Mouse (Mus musculus): ENCODE results near the gene Cryba4.

Cryba4 gene

GRCm38 (mm10) chr5:112252400-112252799 lies at the start of gene Cryba4:
Gene Cryba4 (minus strand): TSS chr5:112252518.
- DNase-seq (ENCODE audit: low spot score in 2 of 2), result no peak

GRCm38 (mm10) chr5:112301694-112302093 lies 49.4 kb upstream of the Cryba4 start:
- no peak for DNase-seq (ENCODE audit: low spot score in 2 of 2)

GRCm38 (mm10) chr5:112300721-112301308 lies 48.5 kb upstream of the Cryba4 start:
- DNase-seq (ENCODE audit: low spot score in 2 of 2), result no peak

- DNase-seq (ENCODE audit: low spot score in 2 of 2), result no peak
Observed at GRCm38 (mm10) chr5:112300112-112300511, 47.8 kb upstream of the Cryba4 start.

GRCm38 (mm10) chr5:112299399-112299798 lies 47.1 kb upstream of the Cryba4 start:
- DNase-seq (ENCODE audit: low spot score in 2 of 2), result no peak

- DNase-seq (ENCODE audit: low spot score in 2 of 2), result no peak
Observed at GRCm38 (mm10) chr5:112298226-112298988, 46.1 kb upstream of the Cryba4 start.

- no peak for DNase-seq (ENCODE audit: low spot score in 2 of 2)
Observed at GRCm38 (mm10) chr5:112297257-112297656, 44.9 kb upstream of the Cryba4 start.

GRCm38 (mm10) chr5:112296404-112297181 lies 44.3 kb upstream of the Cryba4 start:
- DNase-seq (ENCODE audit: low spot score in 2 of 2), result no peak

- no peak for DNase-seq (ENCODE audit: low spot score in 2 of 2)
Observed at GRCm38 (mm10) chr5:112295564-112295963, 43.2 kb upstream of the Cryba4 start.

- no peak for DNase-seq (ENCODE audit: low spot score in 2 of 2)
Observed at GRCm38 (mm10) chr5:112295162-112295561, 42.8 kb upstream of the Cryba4 start.

- DNase-seq (ENCODE audit: low spot score in 2 of 2), result no peak
Observed at GRCm38 (mm10) chr5:112294696-112295095, 42.4 kb upstream of the Cryba4 start.

GRCm38 (mm10) chr5:112293800-112294199 lies 41.5 kb upstream of the Cryba4 start:
- DNase-seq (ENCODE audit: low spot score in 2 of 2), result no peak

- no peak for DNase-seq (ENCODE audit: low spot score in 2 of 2)
Observed at GRCm38 (mm10) chr5:112292343-112292980, 40.1 kb upstream of the Cryba4 start.

- no peak for DNase-seq (ENCODE audit: low spot score in 2 of 2)
Observed at GRCm38 (mm10) chr5:112291866-112292265, 39.5 kb upstream of the Cryba4 start.

GRCm38 (mm10) chr5:112290536-112290880 lies 38.2 kb upstream of the Cryba4 start:
- DNase-seq (ENCODE audit: low spot score in 2 of 2), result no peak

GRCm38 (mm10) chr5:112289819-112290535 lies 37.7 kb upstream of the Cryba4 start:
- no peak for DNase-seq (ENCODE audit: low spot score in 2 of 2)

- no peak for DNase-seq (ENCODE audit: low spot score in 2 of 2)
Observed at GRCm38 (mm10) chr5:112289236-112289635, 36.9 kb upstream of the Cryba4 start.

GRCm38 (mm10) chr5:112288193-112289141 lies 36.1 kb upstream of the Cryba4 start:
- no peak for DNase-seq (ENCODE audit: low spot score in 2 of 2)

- DNase-seq (ENCODE audit: low spot score in 2 of 2), result no peak
Observed at GRCm38 (mm10) chr5:112287652-112288051, 35.3 kb upstream of the Cryba4 start.

GRCm38 (mm10) chr5:112286984-112287641 lies 34.8 kb upstream of the Cryba4 start:
- no peak for DNase-seq (ENCODE audit: low spot score in 2 of 2)
